Mouse (Mus musculus) brown adipose tissue, adult 24 weeks (tissue): ENCODE results near the gene Siglecg. TPM values are rescaled to one million over a fixed set of nuclear protein-coding genes. Genes with fewer than 3 reads are reported as not detected.
"Not testable (repeated sequence)": the region's sequence is repeated elsewhere in the genome, so short reads cannot be mapped to it uniquely, and the experiment has no call there.

Source experiments
- H3K27ac ChIP-seq: fragments of 200-500 bp; replicated peaks from 2 replicates; pipeline ENCODE4 v1.5.1; 2012; ENCODE audit warnings: low read depth, mild to moderate bottlenecking, low read length
- H3K4me1 ChIP-seq: fragments of 200-500 bp; 2 replicates; pipeline ENCODE4 v1.6.1; 2012; ENCODE audit warnings: low read length, mixed read lengths; ENCODE audit not compliant: control insufficient read depth, insufficient read depth, insufficient read length
- H3K4me3 ChIP-seq: fragments of 200-500 bp; 2 replicates; pipeline ENCODE4 v1.5.1; 2012; ENCODE audit warnings: low read depth, mild to moderate bottlenecking, low read length, moderate library complexity; ENCODE audit not compliant: insufficient read depth
- polyA plus RNA-seq: library from polyadenylated mRNA; stranded (reverse); fragments of >200 nt; gene quantifications from 2 replicates; pipeline ENCODE4 v1.2.4, GENCODE M21; 2012; ENCODE audit not compliant: missing spikeins, insufficient read depth, insufficient read length

The Siglecg gene
- not detected in 2 replicates for polyA plus RNA-seq

GRCm38 (mm10) chr7:43408131-43408553 lies at the start of gene Siglecg:
TSS of gene Siglecg (plus strand) at chr7:43408204.
- Histone ChIP-seq H3K27ac (0 out of 2 replicates have a peak within 1 kb of the TSS, but pooled peaks have one; percentile 17), H3K4me3 (no peak within 1 kb of the TSS), H3K4me1 (no peaks in the 10 kb centered on the region)

GRCm38 (mm10) chr7:43358556-43358955 lies 49.4 kb upstream of the Siglecg start:
- no peak overlapping the region for H3K4me3 ChIP-seq
- no peak overlapping the region for H3K27ac ChIP-seq

GRCm38 (mm10) chr7:43361442-43361841 lies 46.6 kb upstream of the Siglecg start:
- Histone ChIP-seq H3K27ac (no peak overlapping the region), H3K4me1 (no peaks in the 10 kb centered on the region), H3K4me3 (no peak overlapping the region)

More at GRCm38 (mm10) chr7:43358556-43358955, 49.4 kb upstream of the Siglecg start:
- H3K4me1 ChIP-seq = no peaks in the 10 kb centered on the region

- Histone ChIP-seq H3K4me1 (no peaks in the 10 kb centered on the region), H3K4me3 (no peak overlapping the region), H3K27ac (no peak overlapping the region)
Observed at GRCm38 (mm10) chr7:43362021-43362420, 46.0 kb upstream of the Siglecg start.

GRCm38 (mm10) chr7:43378226-43378625 lies 29.8 kb upstream of the Siglecg start:
- Histone ChIP-seq H3K4me1 (no peaks in the 10 kb centered on the region), H3K27ac (no peak overlapping the region), H3K4me3 (no peak overlapping the region)

GRCm38 (mm10) chr7:43392349-43393121 lies 15.5 kb upstream of the Siglecg start:
- H3K4me3 ChIP-seq = no peak overlapping the region
- H3K4me1 ChIP-seq = 0 out of 2 replicates have a peak, but pooled peaks cover 3% of the 10 kb centered on the region
- H3K27ac ChIP-seq = no peak overlapping the region

- no peak overlapping the region for H3K4me3 ChIP-seq
- H3K4me1 ChIP-seq = 0 out of 2 replicates have a peak, but pooled peaks cover 3% of the 10 kb centered on the region
- no peak overlapping the region for H3K27ac ChIP-seq
Observed at GRCm38 (mm10) chr7:43399501-43399900, 8.5 kb upstream of the Siglecg start.

- H3K4me3 ChIP-seq = no peak overlapping the region
- H3K4me1 ChIP-seq = no peaks in the 10 kb centered on the region
- H3K27ac ChIP-seq = no peak overlapping the region
Observed at GRCm38 (mm10) chr7:43402718-43403117, 5.3 kb upstream of the Siglecg start.

GRCm38 (mm10) chr7:43407573-43407972 lies 431 bp upstream of the Siglecg start:
- Histone ChIP-seq H3K4me1 (no peaks in the 10 kb centered on the region), H3K4me3 (no peak overlapping the region), H3K27ac (no peak overlapping the region)

- H3K4me1 ChIP-seq = no peaks in the 10 kb centered on the region
- H3K27ac ChIP-seq = no peak overlapping the region
- H3K4me3 ChIP-seq = no peak overlapping the region
Observed at GRCm38 (mm10) chr7:43409084-43409483, 1.1 kb downstream of the Siglecg start.

- H3K27ac ChIP-seq, H3K4me1 ChIP-seq, H3K4me3 ChIP-seq: not testable (repeated sequence)
Observed at GRCm38 (mm10) chr7:43411724-43412123, 3.7 kb downstream of the Siglecg start.

GRCm38 (mm10) chr7:43417298-43417697 lies 9.3 kb downstream of the Siglecg start:
- Histone ChIP-seq H3K27ac (no peak overlapping the region), H3K4me3 (no peak overlapping the region), H3K4me1 (no peaks in the 10 kb centered on the region)

- Histone ChIP-seq H3K4me1 (peaks cover 2% of the 10 kb centered on the region; the same call in 1 of the 2 replicates), H3K27ac (no peak overlapping the region), H3K4me3 (no peak overlapping the region)
Observed at GRCm38 (mm10) chr7:43422995-43423617, 15.1 kb downstream of the Siglecg start.

- no peak overlapping the region for H3K4me3 ChIP-seq
- peaks cover 2% of the 10 kb centered on the region; the same call in 1 of the 2 replicates for H3K4me1 ChIP-seq
- H3K27ac ChIP-seq = peak overlapping the region; percentile 88
Observed at GRCm38 (mm10) chr7:43423991-43424625, 16.1 kb downstream of the Siglecg start.

- H3K4me1 ChIP-seq = peaks cover 2% of the 10 kb centered on the region; the same call in 1 of the 2 replicates
- no peak within 1 kb of the TSS for H3K4me3 ChIP-seq
- no peak within 1 kb of the TSS for H3K27ac ChIP-seq
Observed at GRCm38 (mm10) chr7:43427406-43427805, 19.4 kb downstream of the Siglecg start, which contains the start of gene Lim2. TSS of gene Lim2 (plus strand) at chr7:43427670.
